Mouse (Mus musculus): ENCODE measurements at regions not wholly inside any gene's neighbourhood (a gene's known extent, or its start where the extent isn't known, plus 50 kb on each side); places are given as distances from the start of the nearest gene placed in this dataset.

DNA sequence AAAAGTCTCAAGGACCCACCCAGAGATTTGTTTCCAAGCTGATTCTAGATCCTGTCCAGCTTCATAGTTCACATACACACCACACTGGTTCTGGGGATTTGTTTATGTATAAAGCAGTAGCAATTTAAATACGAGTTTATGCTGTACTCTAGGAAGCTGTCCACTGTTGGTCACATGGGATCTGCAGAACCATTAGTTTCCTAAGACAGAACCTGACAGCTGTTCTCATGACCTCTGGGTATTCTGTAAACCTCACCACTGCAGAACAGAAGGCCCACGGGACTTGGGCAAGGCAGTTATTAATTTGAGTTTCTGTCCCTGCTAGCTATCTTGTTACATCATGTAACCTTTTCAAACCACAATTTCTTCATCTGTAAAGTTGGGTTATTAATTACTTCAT is 265.4 kb upstream of the Smlr1 start:
- TF ChIP-seq EP300 (IDR thresholded peaks at IDR 0.05) (no peak), CTCF (IDR thresholded peaks at IDR 0.05) (no peak)
